Mouse (Mus musculus): ENCODE measurements around the gene Trdmt1.

The Trdmt1 gene

DNA sequence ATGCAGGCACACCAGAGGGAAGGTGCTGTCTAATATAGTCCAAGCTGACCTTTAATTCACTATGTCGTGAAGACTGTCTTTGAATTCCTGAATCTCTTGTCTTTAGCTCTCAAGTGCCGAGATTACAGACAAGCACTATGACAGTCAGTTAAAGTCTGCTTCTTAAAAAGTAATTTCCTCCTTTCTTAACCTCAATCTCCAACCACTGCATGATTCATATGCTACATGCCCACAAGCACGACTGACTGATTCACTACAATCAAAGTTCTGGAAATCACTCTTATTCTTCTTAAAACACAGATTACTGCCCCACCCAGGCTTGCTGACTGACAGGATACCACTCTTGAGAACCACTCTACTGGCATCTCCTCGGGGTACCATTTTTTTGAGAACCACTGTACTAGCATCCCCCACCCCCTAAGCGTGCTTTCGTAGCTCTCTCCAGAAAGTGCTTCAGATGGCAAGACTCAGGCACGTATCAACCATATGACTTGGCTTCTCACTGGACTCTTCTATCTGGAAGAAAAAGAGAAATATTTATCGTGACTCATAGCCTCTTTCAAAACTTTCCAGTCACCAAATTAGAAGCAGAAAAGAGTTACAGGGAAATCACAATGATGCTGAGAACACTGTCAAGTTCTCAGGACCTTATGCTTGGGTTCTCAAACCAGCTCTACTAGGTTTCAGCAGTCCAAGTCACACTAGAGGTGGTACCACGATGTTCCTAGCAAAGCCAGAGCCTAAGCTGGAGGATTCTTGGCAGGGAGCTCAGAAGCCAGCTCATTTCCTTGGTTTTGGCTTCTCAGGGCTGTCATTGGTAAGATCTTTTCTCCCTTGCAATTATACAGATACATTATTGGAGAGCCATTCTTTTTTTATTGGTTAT, 12.9 kb upstream of the Trdmt1 start:
- no peak for DNase-seq (ENCODE audit: low read depth, low spot score)

DNA sequence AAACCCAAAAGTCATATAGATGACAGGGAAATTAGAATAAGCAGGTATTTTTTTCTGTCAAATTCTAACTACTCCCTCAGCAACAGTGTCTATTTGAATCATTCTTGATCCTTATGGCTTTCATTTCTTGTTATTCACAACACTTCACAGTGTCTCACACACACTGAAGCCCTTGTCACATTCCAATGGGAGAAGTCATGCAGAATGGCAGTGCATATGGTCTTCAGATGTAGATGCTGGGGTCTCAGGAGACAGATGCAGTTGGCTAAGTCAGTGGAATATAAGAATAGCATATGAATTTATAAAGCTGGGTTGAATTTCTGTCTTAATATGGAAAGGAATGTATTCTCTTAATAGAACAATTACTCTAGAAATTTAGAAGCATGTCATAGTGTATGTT, 11.8 kb upstream of the Trdmt1 start:
- DNase-seq (ENCODE audit: low read depth, low spot score), result no peak

- DNase-seq (ENCODE audit: low read depth, low spot score), result peak; percentile 49
These were observed 9.5 kb upstream of the Trdmt1 start for GRCm38 (mm10) chr2:13553966-13554365.

GRCm38 (mm10) chr2:13548749-13549148, 4.3 kb upstream of the Trdmt1 start:
- DNase-seq (ENCODE audit: low read depth, low spot score), result no peak

DNA sequence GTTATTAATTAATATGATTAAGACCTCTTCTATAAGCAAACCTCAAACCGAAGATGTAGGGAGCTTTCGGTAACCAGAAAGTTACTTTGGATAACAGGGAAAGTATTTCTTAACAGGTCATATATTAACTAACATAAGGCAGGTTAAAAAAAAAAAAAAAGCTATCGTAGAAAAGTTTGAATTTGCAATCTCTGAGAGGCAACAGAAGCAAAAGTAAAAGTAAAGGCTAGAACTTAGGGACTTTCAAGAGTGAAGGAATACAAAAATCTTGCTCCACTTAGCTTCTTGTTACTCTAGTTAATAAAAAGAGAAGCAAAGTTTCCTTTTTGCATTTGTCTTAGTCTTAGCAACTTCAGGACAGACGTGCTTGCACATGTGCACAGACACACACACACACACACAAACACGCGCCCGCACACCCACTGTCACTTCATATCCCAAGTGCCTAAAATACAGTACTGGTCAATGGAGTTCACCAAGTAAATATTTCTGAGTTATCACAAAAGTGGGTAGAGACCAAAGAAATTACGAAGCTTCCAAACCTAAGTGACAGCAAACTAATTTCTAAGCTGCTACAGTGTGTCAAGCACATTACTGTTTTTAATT, 846 bp downstream of the Trdmt1 start:
- no peak for DNase-seq (ENCODE audit: low read depth, low spot score)

- no peak for DNase-seq (ENCODE audit: low read depth, low spot score)
These were observed 4.6 kb downstream of the Trdmt1 start for GRCm38 (mm10) chr2:13539860-13540259.

DNA sequence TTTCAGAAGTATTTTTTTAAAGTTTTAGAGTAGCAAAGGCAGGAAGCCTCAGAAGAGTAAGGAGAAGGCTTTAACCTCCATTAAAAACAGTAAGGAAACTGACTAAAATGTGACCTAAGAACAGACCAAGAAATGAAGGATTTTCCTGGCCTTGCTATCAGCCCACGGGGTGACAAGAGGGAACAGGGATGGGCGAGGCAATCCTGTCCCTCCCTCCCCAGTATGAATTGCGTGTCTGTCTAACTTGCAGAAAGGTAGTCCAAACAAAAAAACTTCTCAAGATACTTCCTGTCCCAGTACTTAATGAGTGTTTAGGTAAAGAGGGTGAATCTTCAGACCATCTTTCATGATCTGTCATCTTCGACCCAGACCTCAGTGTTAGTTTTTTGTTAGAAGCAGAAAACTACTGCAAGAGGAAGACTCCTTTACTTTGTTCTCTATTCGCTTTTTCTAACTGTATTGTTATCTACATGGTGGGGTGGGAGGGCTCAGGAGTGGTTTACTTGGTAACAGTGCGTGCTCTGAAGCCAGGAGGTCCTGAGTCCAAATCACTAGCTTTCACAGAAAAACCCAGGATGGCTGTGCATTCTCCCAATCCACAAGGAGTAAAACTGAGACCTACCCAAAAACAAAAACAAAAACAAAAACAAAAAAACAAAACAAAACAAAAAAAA, 5.6 kb downstream of the Trdmt1 start:
- no peak for DNase-seq (ENCODE audit: low read depth, low spot score)

- no peak for DNase-seq (ENCODE audit: low read depth, low spot score)
These were observed 6.2 kb downstream of the Trdmt1 start for GRCm38 (mm10) chr2:13538258-13538657.

DNA sequence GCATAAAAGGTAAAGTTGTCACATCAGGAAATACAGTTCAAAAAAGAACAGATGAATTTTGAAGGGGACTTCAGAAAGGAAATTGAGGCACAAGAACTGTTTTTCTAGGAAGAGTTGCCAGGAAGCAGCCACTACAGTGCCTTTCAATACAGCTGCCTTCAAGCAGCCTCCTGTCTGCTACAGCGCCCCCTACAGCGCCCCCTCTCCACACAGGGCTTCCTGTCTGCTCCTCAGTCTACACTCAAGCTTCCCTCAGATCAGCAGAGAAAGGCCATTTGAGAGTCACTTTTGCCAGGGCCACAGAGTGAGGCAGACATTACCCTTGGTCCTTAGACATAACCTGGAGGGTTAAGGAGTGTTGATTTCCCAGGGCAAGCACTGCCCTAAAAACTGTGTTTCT, 6.7 kb downstream of the Trdmt1 start:
- peak; percentile 67 for DNase-seq (ENCODE audit: low read depth, low spot score)

GRCm38 (mm10) chr2:13536747-13537146, 7.7 kb downstream of the Trdmt1 start:
- no peak for DNase-seq (ENCODE audit: low read depth, low spot score)

- no peak for DNase-seq (ENCODE audit: low read depth, low spot score)
These were observed 13.8 kb downstream of the Trdmt1 start for GRCm38 (mm10) chr2:13530639-13531038.

DNA sequence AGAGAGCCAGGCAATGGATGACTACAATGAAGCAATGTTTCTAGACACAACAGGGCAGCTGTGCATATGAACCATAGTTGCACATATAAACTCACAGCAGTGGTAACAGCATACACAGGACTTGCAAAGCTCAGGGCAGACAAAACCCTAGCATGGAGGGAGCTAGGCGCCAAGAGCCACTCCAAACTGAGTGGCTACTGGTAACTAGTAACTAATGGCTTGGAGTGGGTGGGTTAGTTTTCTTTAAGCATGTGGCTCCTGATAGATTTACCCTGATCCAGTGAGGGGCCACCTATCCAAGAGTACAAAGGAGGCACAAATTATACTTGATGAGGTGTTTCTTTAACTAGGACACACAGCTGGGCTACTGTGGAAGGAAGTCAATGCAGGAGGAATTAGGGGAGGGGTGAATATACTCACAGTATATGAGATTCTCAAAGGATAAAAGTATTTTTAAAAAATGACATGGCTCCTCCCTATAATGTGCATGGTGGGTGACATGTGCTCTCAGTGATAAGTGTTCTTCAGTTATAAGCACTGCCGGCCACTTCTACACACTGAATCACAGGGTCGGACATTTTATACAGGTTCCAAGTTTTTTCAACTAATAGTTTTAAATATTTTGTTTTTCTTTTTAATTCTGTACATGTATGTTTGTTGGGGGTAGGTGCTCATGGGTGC, 15.1 kb downstream of the Trdmt1 start:
- DNase-seq (ENCODE audit: low read depth, low spot score), result no peak

DNA sequence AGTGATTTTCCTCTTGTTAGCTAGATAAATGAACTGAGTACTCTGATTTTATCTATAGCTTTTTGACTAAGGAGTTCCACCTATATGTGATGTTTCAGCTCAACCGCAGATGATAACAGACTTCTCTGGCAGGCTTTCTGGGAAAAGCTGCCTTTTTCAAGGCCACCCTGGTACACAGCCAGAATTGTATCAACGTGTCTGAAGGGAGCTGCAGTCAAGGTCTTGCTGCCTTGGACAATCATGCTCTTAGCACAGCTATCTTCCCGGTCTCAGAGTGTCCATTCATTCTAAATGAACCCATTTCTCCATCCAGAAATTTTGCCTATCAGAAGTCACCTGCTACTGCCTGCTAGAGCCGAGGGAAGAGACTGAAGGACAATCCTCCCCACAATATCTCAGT, 16.9 kb downstream of the Trdmt1 start:
- DNase-seq (ENCODE audit: low read depth, low spot score), result no peak

- DNase-seq (ENCODE audit: low read depth, low spot score), result no peak
These were observed 17.3 kb downstream of the Trdmt1 start for GRCm38 (mm10) chr2:13527125-13527524.

- no peak for DNase-seq (ENCODE audit: low read depth, low spot score)
These were observed 18.3 kb downstream of the Trdmt1 start for GRCm38 (mm10) chr2:13526205-13526604.

DNA sequence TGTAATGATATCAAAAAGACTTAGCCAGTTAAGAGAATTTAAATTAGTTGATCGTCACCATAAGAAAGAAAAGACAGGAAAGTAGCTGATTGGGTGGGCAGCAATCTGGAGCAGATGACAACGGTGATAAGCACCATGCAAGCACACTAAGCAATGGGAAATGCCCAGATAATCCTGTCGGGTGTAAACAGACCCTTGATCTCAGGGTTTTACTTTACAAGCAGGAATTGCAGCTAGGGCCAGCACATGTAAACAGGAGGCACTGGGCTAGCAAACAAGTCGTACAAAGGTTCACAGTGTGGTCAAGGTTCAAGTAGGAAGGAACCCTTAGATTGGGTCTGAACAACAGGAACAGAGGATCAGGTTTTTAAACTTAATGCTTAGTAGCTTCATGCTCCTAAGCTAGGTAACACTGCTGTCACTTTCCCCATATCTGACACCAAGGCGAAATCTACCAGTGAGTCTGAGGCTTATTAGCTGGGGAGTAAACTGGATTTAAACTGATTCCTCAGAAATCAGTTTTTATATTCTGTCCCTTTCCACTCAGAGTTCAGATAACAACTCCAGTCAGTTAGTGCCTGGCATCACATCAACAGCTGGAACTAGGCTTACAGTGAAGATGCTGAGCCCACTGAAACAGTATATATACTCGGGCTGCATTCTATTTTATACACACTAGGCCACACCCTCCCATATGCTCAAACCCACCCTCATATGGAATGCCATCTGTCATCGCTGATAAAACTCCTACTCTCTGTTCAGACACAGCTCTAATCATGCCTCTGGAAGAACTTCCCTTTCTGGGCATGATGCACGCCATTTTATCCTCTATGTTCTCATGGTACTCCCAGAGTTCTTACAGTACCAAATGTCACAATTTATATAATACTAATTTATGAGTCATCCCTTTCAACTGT, 20.7 kb downstream of the Trdmt1 start:
- DNase-seq (ENCODE audit: low read depth, low spot score), result no peak

- no peak for DNase-seq (ENCODE audit: low read depth, low spot score)
These were observed 22.4 kb downstream of the Trdmt1 start for GRCm38 (mm10) chr2:13522106-13522505.

DNA sequence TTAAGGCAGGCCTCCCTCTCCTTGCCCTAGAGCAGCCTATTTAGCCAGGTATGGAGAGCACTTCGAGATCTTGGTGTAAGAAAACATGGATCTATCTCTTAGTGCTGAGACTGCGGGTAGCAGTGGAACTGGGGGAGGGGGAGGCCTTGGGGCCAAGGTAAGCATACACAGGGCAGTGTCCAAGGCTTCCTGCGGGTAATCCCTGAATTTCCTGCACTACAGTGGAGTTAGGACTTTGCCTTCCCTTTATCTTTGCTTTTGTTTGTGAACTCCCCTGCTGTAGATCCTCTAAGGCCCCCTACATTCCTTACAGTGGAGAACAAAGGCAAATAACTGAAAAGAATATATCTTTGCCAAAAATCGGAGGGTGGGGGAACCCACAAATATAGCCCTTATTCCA, 29.5 kb downstream of the Trdmt1 start:
- DNase-seq (ENCODE audit: low read depth, low spot score), result no peak

DNA sequence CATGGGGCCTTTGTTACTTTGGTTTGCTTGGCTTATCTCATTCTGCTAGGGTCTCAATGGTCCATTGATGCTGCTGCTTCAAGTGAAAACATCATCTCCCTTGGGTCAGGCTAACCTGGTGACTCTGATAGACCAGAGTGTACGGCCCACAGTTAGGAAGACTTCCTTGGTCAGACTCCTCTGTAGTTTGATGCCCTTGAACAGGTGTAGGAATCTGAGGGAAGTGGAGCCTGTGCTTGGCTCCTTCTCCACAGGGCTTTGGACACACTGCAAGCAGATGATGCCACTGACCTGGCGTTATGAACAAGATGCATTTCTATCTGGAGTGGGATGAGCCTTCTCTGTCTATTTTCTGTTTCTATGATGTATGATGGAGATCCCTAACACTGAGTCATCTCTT, 41.8 kb downstream of the Trdmt1 start:
- DNase-seq (ENCODE audit: low read depth, low spot score), result no peak

DNA sequence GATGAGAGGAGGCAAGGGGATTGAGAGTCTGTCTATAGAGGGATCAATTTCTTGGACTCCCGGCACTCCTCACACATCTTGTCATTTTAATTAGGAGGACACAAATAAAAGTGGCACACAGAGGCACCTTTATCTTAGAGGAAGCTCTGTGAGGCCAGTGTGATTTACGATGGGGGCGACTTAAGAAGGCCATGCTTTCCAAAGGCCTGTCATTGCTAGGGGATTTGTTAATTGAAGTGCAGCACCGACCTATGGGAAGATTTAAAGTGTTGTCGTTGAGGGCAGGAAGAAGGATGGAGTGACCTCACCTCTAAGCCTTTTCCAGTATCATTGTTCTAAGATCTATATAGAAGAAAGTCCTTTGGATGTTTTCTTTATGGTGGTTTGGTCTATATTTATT, 42.9 kb downstream of the Trdmt1 start:
- no peak for DNase-seq (ENCODE audit: low read depth, low spot score)

Measured in ZHBTc4 (cell line).